Mouse (Mus musculus) mouse trophoblast stem cell (cell line): ENCODE measurements around the gene Pilrb1.
"Not testable (repeated sequence)": the region's sequence is repeated elsewhere in the genome, so short reads cannot be mapped to it uniquely, and the experiment has no call there.

Source experiments
- in situ Hi-C, 2 experiments: fragments of 300-500 bp; cut with MseI, MboI; formaldehyde crosslinking; loops; 2 replicates in 1 of 2; 3 replicates in 1 of 2; pipeline ENCODE4 v1.15.1; 2025

Gene Pilrb1

DNA sequence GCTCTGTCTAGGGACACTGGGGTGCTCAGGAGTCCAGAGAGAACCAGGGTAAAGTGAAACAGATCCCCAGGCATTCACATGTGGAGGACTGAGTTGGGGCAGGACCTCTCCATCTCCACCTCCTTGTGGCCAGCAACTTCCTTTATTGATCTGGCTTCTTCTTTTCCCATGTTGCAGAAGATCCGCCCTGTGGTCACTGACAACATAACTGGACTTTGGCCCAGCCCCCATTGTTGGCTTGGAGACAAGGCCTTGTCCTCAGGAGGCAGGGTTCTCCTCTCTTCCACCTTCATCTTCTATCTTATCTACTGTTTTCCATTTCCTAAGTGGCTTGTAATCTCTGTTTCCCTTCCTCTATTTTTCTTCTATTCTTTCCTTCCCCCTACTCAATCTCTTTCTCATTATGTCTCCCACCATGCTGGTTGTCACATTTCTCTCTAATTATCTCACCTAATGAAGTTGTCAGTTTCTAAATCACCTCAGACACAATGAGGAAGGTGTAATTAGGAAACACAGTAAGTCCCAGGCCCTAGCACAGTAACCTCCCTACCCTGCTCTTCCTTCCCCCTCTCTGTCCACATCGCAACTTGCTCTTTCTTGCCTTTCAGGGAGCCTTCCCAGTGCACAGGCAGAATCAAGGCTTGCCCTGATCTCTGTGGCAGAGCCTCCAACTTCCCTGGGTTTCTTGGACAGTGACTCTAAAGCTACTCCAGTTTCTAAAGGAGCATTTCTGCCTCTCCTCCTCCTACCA is at the start of gene Pilrb1:
TSS of gene Pilrb1 (minus strand) at position 147 of the 751 bp plus-strand sequence.
- in situ Hi-C loops, result not testable (repeated sequence)

DNA sequence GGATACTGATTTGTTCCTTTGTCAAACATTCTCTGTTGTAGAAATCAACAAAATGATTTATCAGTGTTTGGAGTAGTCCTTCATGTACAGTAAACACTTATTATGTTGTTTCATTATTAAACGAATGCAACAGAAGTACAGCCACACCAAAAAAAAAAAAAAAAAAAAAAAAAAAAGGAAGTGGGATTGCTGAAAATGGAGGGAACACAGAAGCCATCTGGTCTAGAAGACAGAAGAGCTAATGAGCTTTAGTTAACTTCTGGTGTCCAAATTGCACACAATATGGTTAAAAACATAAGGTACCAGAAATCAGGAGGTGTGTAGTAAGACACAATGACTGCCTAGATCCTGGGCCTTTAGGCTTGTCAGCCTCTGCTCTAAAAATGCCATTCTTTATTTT is 39.9 kb upstream of the Pilrb1 start:
- in situ Hi-C loops, result loop anchor here (5.0 to 10.0 kb wide), 2 partner anchors 54 to 67 kb away; partner anchors contain the start of gene Gjc3 (in 1 of the 2)

DNA sequence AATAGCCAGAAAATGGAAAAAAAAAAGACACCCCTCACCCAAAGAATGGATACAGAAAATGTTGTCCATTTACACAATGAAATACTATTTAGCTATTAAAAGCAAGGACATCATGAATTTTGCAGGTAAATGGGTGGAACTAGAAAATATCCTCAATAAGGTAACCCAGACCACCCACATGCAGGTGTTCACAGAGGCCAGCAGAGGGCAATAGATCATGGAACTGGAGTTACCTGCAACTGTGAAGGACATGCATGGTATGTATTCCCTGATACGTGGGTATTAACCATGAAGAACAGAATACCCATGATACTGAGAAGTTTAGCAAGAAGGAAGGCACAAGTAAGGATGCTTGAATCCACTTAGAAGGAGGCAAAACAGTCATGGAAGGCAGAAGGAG is 35.0 kb upstream of the Pilrb1 start:
- in situ Hi-C loops, result loop anchor here (5.0 to 10.0 kb wide), 2 partner anchors 72 to 79 kb away; partner anchors contain the start of gene Gjc3 (in 1 of the 2)

DNA sequence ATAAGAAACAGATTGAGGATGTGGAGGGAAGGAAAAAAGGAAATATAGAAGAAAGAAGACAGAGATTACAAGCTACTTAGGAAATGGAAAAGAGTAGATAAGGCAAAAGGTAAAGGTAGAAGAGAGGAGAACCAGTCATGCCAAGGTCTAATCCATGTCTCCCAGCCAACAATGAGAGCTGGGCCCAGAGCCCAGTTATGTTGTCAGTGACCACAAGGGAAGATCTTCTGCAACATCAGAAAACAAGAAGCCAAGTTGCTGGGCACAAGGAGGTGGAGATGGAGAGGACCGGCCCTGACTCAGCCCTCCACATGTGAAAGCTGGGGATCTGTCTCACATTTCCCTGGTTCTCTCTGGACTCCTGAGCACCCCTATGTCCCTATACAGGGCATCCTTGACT is 29.8 kb upstream of the Pilrb1 start:
- in situ Hi-C loops, result no loop called here

DNA sequence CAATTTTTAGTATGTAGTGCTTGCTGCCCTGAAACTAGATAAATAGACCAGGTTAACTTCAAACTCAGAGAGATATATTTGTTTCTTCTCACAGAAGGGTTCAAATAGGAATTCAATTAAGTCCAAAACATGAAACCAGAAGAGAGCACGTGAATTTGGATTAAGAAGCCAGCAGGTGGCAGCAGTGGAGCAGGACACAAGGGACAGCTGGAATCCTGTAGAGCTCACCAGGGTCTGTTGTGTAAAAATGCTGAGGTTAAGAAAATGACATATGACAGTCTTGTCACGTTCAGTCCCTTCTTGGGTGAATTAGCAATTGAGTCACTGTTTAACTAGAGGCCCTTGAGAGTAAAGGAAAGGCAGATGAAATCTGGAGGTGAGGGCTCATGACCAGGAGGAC is 28.0 kb upstream of the Pilrb1 start:
- in situ Hi-C loops, result no loop called here

DNA sequence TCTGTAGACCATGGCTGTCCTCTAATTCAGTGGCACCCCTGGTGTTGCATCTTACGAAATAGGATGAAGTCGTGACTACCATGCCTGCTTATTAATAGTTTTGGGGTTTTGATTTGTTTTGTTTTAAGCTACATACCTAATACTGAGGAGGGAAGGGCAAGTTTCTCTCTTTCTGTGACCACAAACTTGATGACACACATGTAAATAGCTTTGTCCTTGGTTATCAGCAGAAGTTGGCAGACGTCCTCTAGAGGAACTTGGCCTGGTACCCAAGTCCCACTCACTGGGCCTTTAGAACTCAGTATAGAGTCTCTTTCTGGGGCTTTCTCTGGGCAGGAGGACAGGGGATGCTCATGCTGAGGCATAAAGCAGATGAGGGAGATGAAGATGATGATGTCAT is 25.4 kb upstream of the Pilrb1 start:
- in situ Hi-C loops, result no loop called here

DNA sequence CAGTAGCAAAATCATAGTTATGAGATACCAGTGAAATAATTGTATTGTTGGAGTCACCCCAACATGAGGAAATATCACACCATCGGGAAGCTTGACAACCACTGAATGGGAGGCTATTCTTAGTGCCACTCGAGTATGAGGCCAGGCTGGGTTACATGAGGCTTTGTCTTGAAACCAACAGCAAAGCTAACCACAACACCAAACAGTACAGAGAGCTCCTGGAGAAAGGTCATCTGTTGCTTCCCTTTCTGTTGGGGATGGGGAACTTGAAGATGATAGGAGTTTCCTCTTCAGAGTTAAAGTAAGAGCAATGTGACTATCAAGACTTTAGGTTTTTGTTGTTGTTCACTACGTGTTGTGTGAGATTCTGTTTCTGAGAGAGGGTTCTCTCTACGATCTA is 25.0 kb upstream of the Pilrb1 start:
- in situ Hi-C loops, result no loop called here

DNA sequence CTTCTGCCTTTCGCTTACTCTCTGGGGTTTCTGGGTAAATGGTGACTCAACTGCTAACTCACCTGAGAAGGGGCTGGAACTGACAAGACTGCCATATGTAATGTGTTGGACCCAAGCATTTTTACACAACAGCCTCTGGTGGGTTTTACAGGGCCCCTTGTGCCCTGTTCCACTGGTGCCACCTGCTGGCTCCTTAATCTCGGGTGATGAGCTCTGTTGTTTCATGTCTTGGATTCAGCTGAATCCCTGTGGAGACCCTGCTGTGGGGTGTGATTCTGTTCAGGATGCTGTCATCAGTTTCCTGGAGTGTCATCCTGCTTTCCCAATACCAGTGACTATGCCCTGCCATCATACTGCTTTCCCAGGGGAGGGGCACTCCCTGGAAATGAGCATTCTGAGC is 20.0 kb upstream of the Pilrb1 start:
- in situ Hi-C loops, result loop anchor here (5.0 kb wide), 2 partner anchors 81 to 86 kb away; no protein-coding TSS in a partner anchor

DNA sequence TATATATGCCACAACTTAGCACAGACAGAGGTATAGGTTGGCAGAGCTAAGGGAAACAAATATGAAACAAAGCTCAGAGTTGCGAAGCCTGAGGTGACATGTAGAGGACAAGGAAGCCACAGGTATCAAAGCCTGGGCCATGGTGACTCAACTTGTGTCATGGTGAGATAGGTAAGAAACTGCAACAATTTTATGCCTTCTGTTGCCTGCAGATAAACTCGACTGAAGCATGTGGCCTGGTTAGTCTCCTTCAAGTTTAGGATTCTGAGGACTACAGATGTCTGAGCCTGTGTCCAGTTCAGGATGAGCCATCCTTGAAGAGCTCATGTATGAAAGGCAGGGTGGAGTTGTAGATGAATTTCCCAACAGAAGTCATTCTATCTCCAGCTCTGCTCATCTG is 17.1 kb upstream of the Pilrb1 start:
- in situ Hi-C loops, result loop anchor here (5.0 kb wide), 2 partner anchors 78 to 83 kb away; no protein-coding TSS in a partner anchor

DNA sequence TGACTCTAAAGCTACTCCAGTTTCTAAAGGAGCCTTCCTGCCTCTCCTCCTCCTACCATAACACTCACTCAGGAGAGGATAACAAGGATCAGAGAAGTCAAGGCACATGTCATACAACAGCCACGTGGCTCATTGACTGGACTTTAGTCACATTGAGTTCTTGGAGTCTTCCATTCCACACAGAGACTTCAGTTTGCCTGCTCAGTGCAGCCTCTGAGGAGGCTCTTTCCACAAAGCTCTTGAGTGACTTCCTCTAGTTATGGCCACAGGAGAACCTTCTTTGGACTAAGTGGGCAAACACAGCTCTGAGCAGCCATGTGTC is 14.4 kb upstream of the Pilrb1 start:
- in situ Hi-C loops, result not testable (repeated sequence)

DNA sequence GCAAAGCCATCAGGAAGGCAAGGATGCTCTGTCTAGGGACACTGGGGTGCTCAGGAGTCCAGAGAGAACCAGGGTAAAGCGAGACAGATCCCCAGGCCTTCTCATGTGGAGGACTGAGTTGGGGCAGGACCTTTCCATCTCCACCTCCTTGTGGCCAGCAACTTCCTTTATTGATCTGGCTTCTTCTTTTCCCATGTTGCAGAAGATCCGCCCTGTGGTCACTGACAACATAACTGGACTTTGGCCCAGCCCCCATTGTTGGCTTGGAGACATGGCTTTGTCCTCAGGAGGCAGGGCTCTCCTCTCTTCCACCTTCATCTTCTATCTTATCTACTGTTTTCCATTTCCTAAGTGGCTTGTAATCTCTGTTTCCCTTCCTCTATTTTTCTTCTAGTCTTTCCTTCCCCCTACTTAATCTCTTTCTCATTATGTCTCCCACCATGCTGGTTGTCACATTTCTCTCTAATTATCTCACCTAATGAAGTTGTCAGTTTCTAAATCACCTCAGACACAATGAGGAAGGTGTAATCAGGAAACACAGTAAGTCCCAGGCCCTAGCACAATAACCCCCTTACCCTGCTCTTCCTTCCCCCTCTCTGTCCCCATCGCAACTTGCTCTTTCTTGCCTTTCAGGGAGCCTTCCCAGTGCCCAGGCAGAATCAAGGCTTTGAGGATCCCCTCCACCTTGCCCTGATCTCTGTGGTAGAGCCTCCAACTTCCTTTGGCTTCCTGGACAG is 13.9 kb upstream of the Pilrb1 start, which contains the start of gene Pilrb2:
TSS of gene Pilrb2 (minus strand) at position 172 of the 737 bp plus-strand sequence.
- in situ Hi-C loops, result not testable (repeated sequence)

DNA sequence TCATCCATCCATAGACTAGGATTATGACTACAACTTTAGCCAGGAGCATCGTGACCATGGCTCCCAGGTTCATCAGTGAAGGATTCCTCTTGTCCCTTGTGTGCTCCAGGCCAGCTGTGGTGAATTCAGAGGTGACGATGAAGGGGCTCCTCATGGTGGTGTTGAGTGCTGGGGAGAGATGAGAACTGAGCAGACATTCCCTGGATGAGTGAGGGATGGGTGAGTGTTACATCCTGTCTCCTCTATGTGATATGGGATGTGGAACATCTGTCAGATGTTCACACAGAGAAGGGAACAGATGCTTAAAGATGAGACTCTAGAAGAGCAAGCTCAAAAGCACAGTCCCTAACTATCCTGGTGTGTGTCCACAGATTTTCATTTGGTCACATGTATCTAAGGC is 10.7 kb upstream of the Pilrb1 start:
- in situ Hi-C loops, result not testable (repeated sequence)

DNA sequence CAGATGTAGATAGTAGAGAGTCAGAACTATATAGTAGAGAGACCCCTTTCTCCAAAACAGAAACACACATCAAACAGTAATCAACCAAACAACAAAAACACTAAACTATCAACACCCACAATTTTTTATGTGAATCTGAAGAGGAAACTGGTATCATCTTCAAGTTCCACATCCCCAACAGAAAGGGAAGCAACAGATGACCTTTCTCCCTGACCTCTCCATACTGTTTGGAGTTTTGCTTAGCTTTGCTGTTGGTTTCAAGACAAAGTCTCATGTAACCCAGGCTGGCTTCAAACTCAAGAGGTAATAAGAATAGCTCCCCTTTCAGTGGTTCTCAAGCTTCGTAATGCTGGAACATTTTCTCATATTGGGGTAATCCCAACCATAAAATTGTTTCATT is 6.1 kb upstream of the Pilrb1 start:
- in situ Hi-C loops, result not testable (repeated sequence)

DNA sequence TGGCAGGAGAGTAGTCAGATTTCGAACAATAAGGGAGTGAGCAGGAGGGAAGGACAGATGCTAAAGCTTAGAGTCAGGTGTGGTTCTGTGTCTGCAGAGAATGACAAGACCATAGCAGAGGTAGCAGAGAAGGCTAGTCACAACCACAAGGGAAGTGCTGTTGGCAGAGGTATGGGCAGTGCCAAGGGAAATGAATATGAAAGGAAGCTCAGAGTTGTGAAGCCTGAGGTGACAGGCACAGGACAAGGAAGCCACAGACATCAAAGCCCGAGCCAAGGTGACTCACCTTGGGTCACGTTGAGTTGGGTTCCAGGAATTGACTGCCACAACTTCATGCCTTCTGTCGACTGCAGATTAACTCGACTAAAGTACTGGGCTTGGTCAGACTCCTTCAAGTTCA is 1.0 kb downstream of the Pilrb1 start:
- in situ Hi-C loops, result not testable (repeated sequence)

DNA sequence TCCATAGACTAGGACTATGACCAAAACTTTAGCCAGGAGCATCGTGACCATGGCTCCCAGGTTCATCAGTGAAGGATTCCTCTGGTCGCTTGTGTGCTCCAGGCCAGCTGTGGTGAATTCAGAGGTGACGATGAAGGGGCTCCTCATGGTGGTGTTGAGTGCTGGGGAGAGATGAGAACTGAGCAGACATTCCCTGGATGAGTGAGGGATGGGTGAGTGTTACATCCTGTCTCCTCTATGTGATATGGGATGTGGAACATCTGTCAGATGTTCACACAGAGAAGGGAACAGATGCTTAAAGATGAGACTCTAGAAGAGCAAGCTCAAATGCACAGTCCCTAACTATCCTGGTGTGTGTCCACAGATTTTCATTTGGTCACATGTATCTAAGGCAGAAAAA is 3.0 kb downstream of the Pilrb1 start:
- in situ Hi-C loops, result not testable (repeated sequence)

DNA sequence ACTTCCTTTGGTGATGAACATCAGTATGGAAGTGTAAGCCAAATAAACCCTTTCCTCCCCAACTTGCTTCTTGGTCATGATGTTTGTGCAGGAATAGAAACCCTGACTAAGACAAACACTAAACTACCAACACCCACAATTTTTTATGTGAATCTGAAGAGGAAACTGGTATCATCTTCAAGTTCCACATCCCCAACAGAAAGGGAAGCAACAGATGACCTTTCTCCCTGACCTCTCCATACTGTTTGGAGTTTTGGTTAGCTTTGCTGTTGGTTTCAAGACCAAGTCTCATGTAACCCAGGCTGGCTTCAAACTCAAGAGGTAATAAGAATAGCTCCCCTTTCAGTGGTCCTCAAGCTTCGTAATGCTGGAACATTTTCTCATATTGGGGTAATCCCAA is 7.6 kb downstream of the Pilrb1 start:
- in situ Hi-C loops, result not testable (repeated sequence)

DNA sequence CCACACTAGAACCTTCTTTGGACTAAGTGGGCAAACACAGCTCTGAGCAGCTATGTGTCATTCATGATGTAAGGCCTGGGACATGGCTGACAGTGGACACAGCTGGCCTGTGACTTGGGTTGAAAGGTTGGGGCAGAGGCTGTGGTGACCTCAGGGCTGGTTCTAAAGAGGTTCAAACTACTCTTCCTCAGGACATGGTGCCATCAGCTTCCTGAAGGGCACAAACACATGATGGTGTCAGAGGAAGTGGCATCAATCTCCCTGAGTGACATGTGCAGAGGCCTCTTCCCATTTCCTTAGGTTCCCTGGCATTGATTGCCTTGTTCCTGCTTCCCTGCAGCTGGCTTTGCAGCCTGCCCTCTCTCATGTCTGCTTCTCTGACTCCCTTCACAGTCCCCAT is 20.8 kb downstream of the Pilrb1 start:
- in situ Hi-C loops, result not testable (repeated sequence)

DNA sequence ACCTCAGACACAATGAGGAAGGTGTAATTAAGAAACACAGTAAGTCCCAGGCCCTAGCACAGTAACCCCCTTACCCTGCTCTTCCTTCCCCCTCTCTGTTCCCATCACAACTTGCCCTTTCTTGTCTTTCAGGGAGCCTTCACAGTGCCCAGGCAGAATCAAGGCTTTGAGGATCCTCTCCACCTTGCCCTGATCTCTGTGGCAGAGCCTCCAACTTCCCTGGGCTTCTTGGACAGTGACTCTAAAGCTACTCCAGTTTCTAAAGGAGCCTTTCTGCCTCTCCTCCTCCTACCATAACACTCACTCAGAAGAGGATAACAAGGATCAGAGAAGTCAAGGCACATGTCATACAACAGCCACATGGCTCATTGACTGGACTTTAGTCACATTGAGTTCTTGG is 21.3 kb downstream of the Pilrb1 start:
- in situ Hi-C loops, result no loop called here

DNA sequence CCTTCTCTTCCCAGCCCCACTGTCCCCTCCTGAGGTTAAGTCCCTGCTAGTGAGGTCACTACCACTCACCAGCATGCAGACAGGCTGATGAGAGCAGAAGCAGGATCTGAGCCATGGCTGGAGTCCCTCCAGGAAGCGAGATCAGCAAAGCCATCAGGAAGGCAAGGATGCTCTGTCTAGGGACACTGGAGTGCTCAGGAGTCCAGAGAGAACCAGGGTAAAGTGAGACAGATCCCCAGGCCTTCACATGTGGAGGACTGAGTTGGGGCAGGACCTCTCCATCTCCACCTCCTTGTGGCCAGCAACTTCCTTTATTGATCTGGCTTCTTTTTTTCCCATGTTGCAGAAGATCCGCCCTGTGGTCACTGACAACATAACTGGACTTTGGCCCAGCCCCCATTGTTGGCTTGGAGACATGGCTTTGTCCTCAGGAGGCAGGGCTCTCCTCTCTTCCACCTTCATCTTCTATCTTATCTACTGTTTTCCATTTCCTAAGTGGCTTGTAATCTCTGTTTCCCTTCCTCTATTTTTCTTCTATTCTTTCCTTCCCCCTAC is 21.9 kb downstream of the Pilrb1 start, which contains the start of gene Pilra:
TSS of gene Pilra (minus strand) at position 316 of the 555 bp plus-strand sequence.
- in situ Hi-C loops, result not testable (repeated sequence)

DNA sequence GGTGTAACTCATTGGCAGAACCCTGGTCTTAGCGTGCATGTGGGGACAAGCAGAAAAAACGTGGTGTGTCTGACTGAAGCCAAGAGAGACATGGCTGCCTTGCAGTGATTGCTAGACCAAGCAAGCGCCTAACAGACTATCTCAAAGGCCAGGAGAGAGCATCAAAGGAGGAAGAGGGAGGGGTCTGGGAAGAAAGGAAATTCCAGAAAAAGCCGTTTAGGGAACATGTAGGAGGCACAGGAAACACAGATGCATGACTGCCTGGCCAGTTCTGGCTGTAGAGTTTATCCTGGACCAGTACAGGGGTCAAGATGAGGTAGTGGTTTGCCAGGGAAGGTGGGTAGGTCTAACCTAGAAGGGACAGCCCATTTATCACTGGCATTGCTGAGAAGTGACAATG is 24.4 kb downstream of the Pilrb1 start:
- in situ Hi-C loops, result no loop called here

DNA sequence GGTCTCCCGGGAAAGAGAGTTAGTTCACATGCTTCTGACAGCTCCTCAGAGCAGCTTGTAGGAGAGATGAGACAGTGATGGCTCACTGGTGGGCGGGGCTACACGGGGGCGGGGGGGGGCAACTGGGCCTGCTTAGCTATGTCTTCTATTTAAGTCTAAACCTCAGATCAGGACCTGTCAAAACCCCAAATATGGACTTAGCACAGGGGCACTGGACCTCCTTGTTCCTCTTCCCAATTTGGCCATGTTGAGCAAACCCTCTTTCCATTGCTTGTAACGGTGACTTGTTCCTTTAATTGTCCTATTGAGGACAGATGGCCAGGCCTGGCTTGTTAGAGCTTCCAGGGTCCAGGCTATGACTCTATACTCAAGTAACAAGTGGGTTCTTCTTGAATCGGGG is 26.4 kb downstream of the Pilrb1 start:
- in situ Hi-C loops, result no loop called here

DNA sequence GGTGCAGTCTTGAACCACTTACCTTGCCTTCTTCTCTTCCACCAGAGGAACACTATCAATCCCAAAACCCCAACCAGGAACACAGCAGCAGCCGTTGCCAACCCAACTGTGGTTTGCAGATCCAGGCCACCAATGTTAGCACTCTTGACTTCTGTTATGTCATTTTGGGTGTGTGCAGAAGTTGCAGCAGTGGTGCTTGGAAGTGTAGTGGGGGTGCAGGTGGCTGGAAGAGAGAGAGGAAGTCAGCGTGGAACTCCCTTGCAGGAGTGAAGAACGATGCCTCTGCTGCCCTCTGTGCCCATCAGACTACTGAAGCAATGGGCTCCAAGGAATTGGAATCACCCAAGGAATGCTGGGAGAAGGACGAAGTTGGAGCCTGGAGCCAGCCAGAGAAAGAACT is 26.8 kb downstream of the Pilrb1 start:
- in situ Hi-C loops, result no loop called here

DNA sequence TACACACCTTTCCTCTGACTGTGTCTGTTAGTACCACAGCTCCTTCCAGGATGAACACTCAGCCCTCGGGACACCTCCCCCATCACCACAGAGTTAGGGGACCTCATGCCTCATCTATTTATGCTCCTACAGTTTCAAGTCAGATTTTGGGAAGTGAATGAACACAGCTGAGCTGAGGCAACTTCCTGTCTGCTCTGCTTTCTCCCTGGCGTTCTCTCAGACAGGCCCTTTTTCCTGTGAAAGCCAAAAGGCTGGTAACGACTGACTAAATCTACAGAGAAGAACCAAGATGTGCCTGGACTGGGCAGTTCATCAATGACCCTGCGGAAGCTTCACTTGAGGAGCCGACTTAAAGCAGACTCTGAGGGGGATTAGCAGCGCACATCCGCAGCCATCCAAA is 27.7 kb downstream of the Pilrb1 start:
- in situ Hi-C loops, result no loop called here
